Mouse (Mus musculus) c-Kit-negative CD71-positive TER-119-positive erythroid progenitor cells, embryonic 14.5 days (primary cell): ENCODE results near the gene Dmbx1.
A peak's percentile ranks its signal among the peaks of the same experiment; 100 is the strongest.

ENCODE experiments used
- DNase-seq: peaks from one replicate; pipeline ENCODE4 v3.0.0-alpha.2; 2013; ENCODE audit warnings: low read depth, low spot score

The Dmbx1 gene

GRCm38 (mm10) chr4:115939295-115940102 is at the start of gene Dmbx1:
Dmbx1 (minus strand) TSS chr4:115939926.
- DNase-seq: no peak

- DNase-seq: no peak
Observed at GRCm38 (mm10) chr4:115989382-115989781, 49.7 kb upstream of the Dmbx1 start.

- no peak for DNase-seq
Observed at GRCm38 (mm10) chr4:115987858-115988530, 48.3 kb upstream of the Dmbx1 start.

- DNase-seq: no peak
Observed at GRCm38 (mm10) chr4:115987436-115987835, 47.7 kb upstream of the Dmbx1 start.

- DNase-seq: no peak
Observed at GRCm38 (mm10) chr4:115984967-115985366, 45.2 kb upstream of the Dmbx1 start.

- DNase-seq: peak; percentile 26
Observed at GRCm38 (mm10) chr4:115984111-115984510, 44.4 kb upstream of the Dmbx1 start.

GRCm38 (mm10) chr4:115980676-115981075 is 41.0 kb upstream of the Dmbx1 start:
- peak; percentile 33 for DNase-seq

- DNase-seq: no peak
Observed at GRCm38 (mm10) chr4:115979437-115979836, 39.7 kb upstream of the Dmbx1 start.

- DNase-seq: no peak
Observed at GRCm38 (mm10) chr4:115978911-115979310, 39.2 kb upstream of the Dmbx1 start.

GRCm38 (mm10) chr4:115972543-115972942 is 32.8 kb upstream of the Dmbx1 start:
- no peak for DNase-seq

GRCm38 (mm10) chr4:115964446-115964845 is 24.7 kb upstream of the Dmbx1 start:
- no peak for DNase-seq

GRCm38 (mm10) chr4:115963751-115964150 is 24.0 kb upstream of the Dmbx1 start:
- DNase-seq: no peak

- no peak for DNase-seq
Observed at GRCm38 (mm10) chr4:115962671-115963412, 23.1 kb upstream of the Dmbx1 start.

- DNase-seq: no peak
Observed at GRCm38 (mm10) chr4:115961991-115962390, 22.3 kb upstream of the Dmbx1 start.

GRCm38 (mm10) chr4:115959546-115959945 is 19.8 kb upstream of the Dmbx1 start:
- DNase-seq: no peak

- no peak for DNase-seq
Observed at GRCm38 (mm10) chr4:115955494-115955775, 15.7 kb upstream of the Dmbx1 start.

- DNase-seq: no peak
Observed at GRCm38 (mm10) chr4:115954656-115955493, 15.1 kb upstream of the Dmbx1 start.

- DNase-seq: no peak
Observed at GRCm38 (mm10) chr4:115953559-115953958, 13.8 kb upstream of the Dmbx1 start.

GRCm38 (mm10) chr4:115952758-115953157 is 13.0 kb upstream of the Dmbx1 start:
- peak; percentile 51 for DNase-seq

GRCm38 (mm10) chr4:115943669-115944314 is 4.1 kb upstream of the Dmbx1 start:
- no peak for DNase-seq

- DNase-seq: no peak
Observed at GRCm38 (mm10) chr4:115941242-115941820, 1.6 kb upstream of the Dmbx1 start.
